Mouse (Mus musculus) thymus, adult 2 months (tissue): ENCODE data around the gene Gpld1.

Experiments
- CTCF ChIP-seq: fragments of 200-500 bp; IDR thresholded peaks from 2 replicates; pipeline ENCODE4 v1.5.1; 2012; ENCODE audit warnings: mild to moderate bottlenecking, control low read depth, low read length, moderate library complexity, borderline replicate concordance; ENCODE audit not compliant: control insufficient read depth, poor library complexity, insufficient read depth; ENCODE audit errors: extremely low read depth
- POLR2A ChIP-seq: fragments of 200-500 bp; IDR thresholded peaks from 2 replicates; pipeline ENCODE4 v1.6.1; 2012; ENCODE audit warnings: mild to moderate bottlenecking, low read length, control low read depth, moderate library complexity; ENCODE audit not compliant: control insufficient read depth, poor library complexity, insufficient read depth; ENCODE audit errors: extremely low read depth

- TF ChIP-seq CTCF (no peak), POLR2A (no peak)
These were observed 28.0 kb upstream of the Gpld1 start for GRCm38 (mm10) chr13:24914915-24915314.
